16 mouse cellular contexts compared by ENCODE assay signal in genomic region chr12:118853331-118853730, GRCm38 (mm10). TPM values are rescaled to one million over a fixed set of nuclear protein-coding genes. Genes with fewer than 3 reads are reported as not detected.
DNase-seq lines count a peak whose midpoint lies in the region; ATAC-seq and TF ChIP-seq lines count a peak whose summit lies in the region.
"Had no signal": no experiment of that assay in that cellular context is flagged by ENCODE, and none has a peak within 500 bp of the region (broad histone marks: within the 10 kb centered on the region; RNA-seq: fewer than 3 reads in every experiment).

No protein-coding gene starts in this region.

- H3K9ac ChIP-seq in hindbrain, postnatal 0 days (replicated peaks; ENCODE audit: low read length): no peak overlapping the region
- H3K9ac ChIP-seq in hindbrain, embryonic 14.5 days: no peak overlapping the region
- no peak overlapping the region for H3K9ac ChIP-seq in neural tube, embryonic 15.5 days (replicated peaks)

- peak; percentile 48 for DNase-seq in hindbrain, embryonic 10.5 days (ENCODE audit: low spot score)
- no peak for DNase-seq in hindbrain, postnatal 0 days (ENCODE audit: low spot score)
- DNase-seq in forebrain, embryonic 10.5 days (ENCODE audit: extremely low spot score, low spot score): no peak
- no peak for DNase-seq in hindbrain, embryonic 14.5 days (ENCODE audit: low spot score)
- DNase-seq in heart, postnatal 25 days (ENCODE audit: low spot score): no peak
- DNase-seq in layer of hippocampus, adult 11-12 months (ENCODE audit: low spot score): no peak
- no peak for DNase-seq in limb, embryonic 10.5 days (ENCODE audit: low spot score)

- TF ChIP-seq CTCF in hindbrain, postnatal 0 days (IDR thresholded peaks at IDR 0.05; ENCODE audit: low read depth): no peak

- no peak for ATAC-seq in hindbrain, postnatal 0 days
- ATAC-seq in hindbrain, embryonic 14.5 days (ENCODE audit: low FRiP score): no peak
- no peak for ATAC-seq in neural tube, embryonic 15.5 days (ENCODE audit: low FRiP score)
- ATAC-seq: Patski had no signal

- WGBS in hindbrain, embryonic 10.5 days: 2% methylated on average over 3 of the region's 3 CpGs
- WGBS in hindbrain, postnatal 0 days: 7% methylated on average over 3 of the region's 3 CpGs
- 0% methylated on average over 3 of the region's 3 CpGs for WGBS in forebrain, embryonic 10.5 days
- WGBS in hindbrain, embryonic 14.5 days: 6% methylated on average over 3 of the region's 3 CpGs
- 3% methylated on average over 3 of the region's 3 CpGs for WGBS in neural tube, embryonic 15.5 days
- 0% methylated on average over 3 of the region's 3 CpGs for WGBS in limb, embryonic 10.5 days

- H3K36me3 ChIP-seq in hindbrain, embryonic 10.5 days: peaks cover 10% of the 10 kb centered on the region
- no peaks in the 10 kb centered on the region for H3K36me3 ChIP-seq in hindbrain, postnatal 0 days (ENCODE audit: insufficient read depth, low read length)
- H3K36me3 ChIP-seq in forebrain, embryonic 10.5 days (replicated peaks): peaks cover 19% of the 10 kb centered on the region
- no peaks in the 10 kb centered on the region for H3K36me3 ChIP-seq in hindbrain, embryonic 14.5 days (replicated peaks; ENCODE audit: control insufficient read depth, insufficient read depth)
- H3K36me3 ChIP-seq in neural tube, embryonic 15.5 days: no peaks in the 10 kb centered on the region
- H3K36me3 ChIP-seq in limb, embryonic 10.5 days: no peaks in the 10 kb centered on the region

- H3K4me2 ChIP-seq in hindbrain, postnatal 0 days (ENCODE audit: low read depth, low read length): no peak overlapping the region
- peak overlapping the region; percentile 30 for H3K4me2 ChIP-seq in hindbrain, embryonic 14.5 days (replicated peaks)
- H3K4me2 ChIP-seq in neural tube, embryonic 15.5 days: peak overlapping the region; percentile 62; the same call in 1 of the 2 replicates
- H3K4me2 ChIP-seq: liver, embryonic 11.5 days had no signal

- H3K4me1 ChIP-seq in hindbrain, embryonic 10.5 days (replicated peaks): peaks cover 54% of the 10 kb centered on the region
- H3K4me1 ChIP-seq in hindbrain, postnatal 0 days (ENCODE audit: insufficient read depth, low read length): no peaks in the 10 kb centered on the region
- H3K4me1 ChIP-seq in forebrain, embryonic 10.5 days: peaks cover 68% of the 10 kb centered on the region
- peaks cover 7% of the 10 kb centered on the region for H3K4me1 ChIP-seq in hindbrain, embryonic 14.5 days (replicated peaks; ENCODE audit: control insufficient read depth, insufficient read depth, low read length)
- peaks cover 22% of the 10 kb centered on the region for H3K4me1 ChIP-seq in neural tube, embryonic 15.5 days
- peaks cover 39% of the 10 kb centered on the region for H3K4me1 ChIP-seq in limb, embryonic 10.5 days

- intact Hi-C loops in heart, postnatal 25 days (cut with DNase I): no loop called here

- peaks cover 68% of the 10 kb centered on the region for H3K27me3 ChIP-seq in hindbrain, embryonic 10.5 days (ENCODE audit: insufficient read depth, poor library complexity, severe bottlenecking)
- peaks cover 78% of the 10 kb centered on the region for H3K27me3 ChIP-seq in hindbrain, postnatal 0 days (ENCODE audit: insufficient read depth, low read length)
- peaks cover 72% of the 10 kb centered on the region for H3K27me3 ChIP-seq in forebrain, embryonic 10.5 days (ENCODE audit: poor library complexity, severe bottlenecking)
- H3K27me3 ChIP-seq in hindbrain, embryonic 14.5 days (ENCODE audit: control insufficient read depth, insufficient read depth, low read length): peaks cover 92% of the 10 kb centered on the region
- H3K27me3 ChIP-seq in neural tube, embryonic 15.5 days (replicated peaks): peaks cover 68% of the 10 kb centered on the region
- peaks cover 72% of the 10 kb centered on the region for H3K27me3 ChIP-seq in limb, embryonic 10.5 days (ENCODE audit: low read depth, poor library complexity, severe bottlenecking)

- peak overlapping the region; percentile 65 for H3K4me3 ChIP-seq in hindbrain, embryonic 10.5 days
- H3K4me3 ChIP-seq in hindbrain, postnatal 0 days (ENCODE audit: low read length): no peak overlapping the region
- H3K4me3 ChIP-seq in forebrain, embryonic 10.5 days: peak overlapping the region; percentile 66
- no peak overlapping the region; the same call in 1 of the 2 replicates for H3K4me3 ChIP-seq in hindbrain, embryonic 14.5 days (replicated peaks; ENCODE audit: low read length)
- H3K4me3 ChIP-seq in neural tube, embryonic 15.5 days (replicated peaks): no peak overlapping the region
- H3K4me3 ChIP-seq in limb, embryonic 10.5 days: no peak overlapping the region

- H3K9me3 ChIP-seq in hindbrain, embryonic 10.5 days: no peaks in the 10 kb centered on the region
- no peaks in the 10 kb centered on the region for H3K9me3 ChIP-seq in hindbrain, postnatal 0 days (ENCODE audit: low read length)
- no peaks in the 10 kb centered on the region for H3K9me3 ChIP-seq in forebrain, embryonic 10.5 days
- H3K9me3 ChIP-seq in hindbrain, embryonic 14.5 days (ENCODE audit: control insufficient read depth, low read length): no peaks in the 10 kb centered on the region
- no peaks in the 10 kb centered on the region for H3K9me3 ChIP-seq in neural tube, embryonic 15.5 days (replicated peaks)
- H3K9me3 ChIP-seq in limb, embryonic 10.5 days (replicated peaks): no peaks in the 10 kb centered on the region

- peak overlapping the region; percentile 24; the same call in 1 of the 2 replicates for H3K27ac ChIP-seq in hindbrain, embryonic 10.5 days
- H3K27ac ChIP-seq in hindbrain, postnatal 0 days: no peak overlapping the region
- H3K27ac ChIP-seq in forebrain, embryonic 10.5 days: peak overlapping the region; percentile 87
- H3K27ac ChIP-seq in hindbrain, embryonic 14.5 days: no peak overlapping the region
- H3K27ac ChIP-seq in neural tube, embryonic 15.5 days (replicated peaks): no peak overlapping the region
- no peak overlapping the region for H3K27ac ChIP-seq in limb, embryonic 10.5 days

RNA-seq across cellular contexts. Expression of gene Sp8, which starts 7.2 kb away (rescaled TPM):
- 9.1 and 12.0 TPM in 2 replicates for polyA plus RNA-seq in hindbrain, embryonic 10.5 days (2016; fragmentation: Nextera tagmentation; extraction: Ambion mirVana)
- 3.9 and 4.4 TPM in 2 replicates for total RNA-seq in hindbrain, postnatal 0 days (2014; rRNA removed)
- polyA plus RNA-seq in hindbrain, postnatal 0 days (2015; fragmentation: Nextera tagmentation; extraction: Ambion mirVana): 1.8 and 2.0 TPM in 2 replicates
- polyA plus RNA-seq in forebrain, embryonic 10.5 days (2016; fragmentation: Nextera tagmentation; extraction: Ambion mirVana): 17.5 and 20.9 TPM in 2 replicates
- polyA plus RNA-seq in hindbrain, embryonic 14.5 days (2014; fragmentation: Nextera tagmentation; extraction: Ambion mirVana): 3.3 TPM in 2 replicates
- polyA plus RNA-seq in neural tube, embryonic 15.5 days (2015; fragmentation: Nextera tagmentation; extraction: Ambion mirVana): 3.4 and 4.0 TPM in 2 replicates
- not detected for total RNA-seq in heart, postnatal 25 days (2021)
- polyA plus RNA-seq in limb, embryonic 10.5 days (2016; fragmentation: Nextera tagmentation; extraction: Ambion mirVana): 5.3 and 5.8 TPM in 2 replicates
- total RNA-seq: adrenal gland, adult 18-20 months had no signal
- polyA plus RNA-seq: gonadal fat pad, adult 2 months; heart, embryonic 16.5 days; intestine, embryonic 14.5 days; kidney, embryonic 16.5 days; stomach, embryonic 14.5 days had no signal

Comparison
In these comparisons a context has a peak if more than half of its experiments do, and no peak if none do; other contexts are left out.
1. H3K27ac ChIP-seq: peak in hindbrain, embryonic 10.5 days (single experiment) and forebrain, embryonic 10.5 days (single experiment); none in hindbrain, postnatal 0 days (single experiment), hindbrain, embryonic 14.5 days (single experiment), neural tube, embryonic 15.5 days (single experiment) and limb, embryonic 10.5 days (single experiment).
2. H3K4me3 ChIP-seq: peak in hindbrain, embryonic 10.5 days (single experiment) and forebrain, embryonic 10.5 days (single experiment); none in hindbrain, postnatal 0 days (single experiment), hindbrain, embryonic 14.5 days (single experiment), neural tube, embryonic 15.5 days (single experiment) and limb, embryonic 10.5 days (single experiment).